Mouse (Mus musculus): ENCODE measurements around the gene Ppox. TPM values are rescaled to one million over a fixed set of nuclear protein-coding genes. Genes with fewer than 3 reads are reported as not detected.

Ppox gene
- polyA plus RNA-seq, 1 experiment from 2014 or later: 54.3 TPM

DNA sequence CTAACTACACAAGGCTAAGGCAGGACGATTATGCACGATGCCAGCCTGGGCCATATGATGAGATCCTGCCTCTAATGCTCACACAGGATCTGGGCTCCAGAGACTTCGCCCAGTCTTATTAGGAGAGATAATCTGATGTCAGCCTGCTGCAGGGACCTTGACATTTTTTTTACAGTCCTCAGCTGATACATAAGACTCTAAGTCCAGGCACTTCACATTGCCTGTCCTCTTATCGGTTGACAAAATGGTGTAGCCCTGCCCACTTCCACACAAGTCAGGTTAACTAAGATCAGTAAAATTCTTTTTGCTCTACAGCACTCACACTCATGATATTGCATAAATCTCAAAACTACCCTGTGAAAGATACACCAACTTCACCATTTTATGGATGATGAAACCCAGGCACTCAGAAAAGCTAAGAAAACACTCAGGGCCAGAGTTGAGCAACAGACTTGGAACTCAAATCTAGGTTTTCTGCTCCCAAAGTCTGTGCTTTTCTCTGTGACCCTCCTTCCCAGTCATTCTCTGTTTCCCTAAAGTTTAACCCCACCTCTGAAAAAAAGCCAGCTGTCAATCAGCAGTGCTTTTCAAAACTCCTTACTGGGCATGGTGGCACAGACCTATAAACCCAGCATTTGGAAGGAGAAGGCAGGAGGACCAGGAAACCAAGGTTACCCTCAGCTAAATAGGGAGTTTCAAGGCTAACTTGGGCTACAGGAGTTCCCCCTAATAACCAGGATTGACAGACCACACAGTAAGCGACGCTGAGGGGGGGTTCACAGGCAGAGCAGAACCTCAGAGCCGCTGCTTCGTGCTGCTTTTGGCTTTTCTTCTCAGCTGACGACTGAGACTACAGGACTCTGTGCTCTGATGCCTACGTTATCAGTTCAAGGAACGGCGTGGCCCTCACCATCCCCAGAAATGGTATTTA is 47.9 kb downstream of the Ppox start:
- H3K4me3 ChIP-seq: no peak overlapping the region
- peaks cover 49% of the 10 kb centered on the region for H3K36me3 ChIP-seq
- no peak overlapping the region for H3K9ac ChIP-seq
- no peaks in the 10 kb centered on the region for H3K9me3 ChIP-seq
- no peaks in the 10 kb centered on the region for H3K4me1 ChIP-seq
- no peaks in the 10 kb centered on the region for H3K27me3 ChIP-seq (replicated peaks)
- no peak overlapping the region for H3K4me2 ChIP-seq (replicated peaks)
- H3K27ac ChIP-seq: no peak overlapping the region
- whole genome bisulfite sequencing: 87% methylated on average over 12 of the region's 12 CpGs
- ATAC-seq (ENCODE audit: low FRiP score, low read depth): no peak

- no peak overlapping the region for H3K27ac ChIP-seq
- H3K4me3 ChIP-seq: no peak overlapping the region
- H3K4me1 ChIP-seq: no peaks in the 10 kb centered on the region
- no peak overlapping the region for H3K4me2 ChIP-seq (replicated peaks)
- WGBS: 92% methylated on average over 5 of the region's 5 CpGs
- H3K27me3 ChIP-seq (replicated peaks): no peaks in the 10 kb centered on the region
- no peak for ATAC-seq (ENCODE audit: low FRiP score, low read depth)
- no peak overlapping the region for H3K9ac ChIP-seq
- H3K9me3 ChIP-seq: no peaks in the 10 kb centered on the region
- H3K36me3 ChIP-seq: peaks cover 42% of the 10 kb centered on the region
Measured at GRCm38 (mm10) chr1:171232348-171232747, 48.6 kb downstream of the Ppox start.

- no peak for ATAC-seq (ENCODE audit: low FRiP score, low read depth)
- no peaks in the 10 kb centered on the region for H3K4me1 ChIP-seq
- H3K36me3 ChIP-seq: peaks cover 36% of the 10 kb centered on the region
- H3K9me3 ChIP-seq: no peaks in the 10 kb centered on the region
- H3K9ac ChIP-seq: no peak overlapping the region
- H3K4me2 ChIP-seq (replicated peaks): no peak overlapping the region
- 73% methylated on average over 4 of the region's 4 CpGs for WGBS
- H3K4me3 ChIP-seq: no peak overlapping the region
- H3K27me3 ChIP-seq (replicated peaks): no peaks in the 10 kb centered on the region
- no peak overlapping the region for H3K27ac ChIP-seq
Measured at GRCm38 (mm10) chr1:171231844-171232243, 49.1 kb downstream of the Ppox start.

- no peak overlapping the region for H3K4me3 ChIP-seq
- H3K4me2 ChIP-seq (replicated peaks): no peak overlapping the region
- WGBS: 78% methylated on average over 3 of the region's 3 CpGs
- no peaks in the 10 kb centered on the region for H3K27me3 ChIP-seq (replicated peaks)
- H3K36me3 ChIP-seq: peaks cover 21% of the 10 kb centered on the region
- no peak overlapping the region for H3K27ac ChIP-seq
- H3K4me1 ChIP-seq: no peaks in the 10 kb centered on the region
- no peaks in the 10 kb centered on the region for H3K9me3 ChIP-seq
- H3K9ac ChIP-seq: no peak overlapping the region
- no peak for ATAC-seq (ENCODE audit: low FRiP score, low read depth)
Measured at GRCm38 (mm10) chr1:171230215-171230614, 50.8 kb downstream of the Ppox start.

GRCm38 (mm10) chr1:171229750-171230149 is 51.2 kb downstream of the Ppox start:
- H3K4me3 ChIP-seq: no peak overlapping the region
- no peak for ATAC-seq (ENCODE audit: low FRiP score, low read depth)
- H3K27me3 ChIP-seq (replicated peaks): no peaks in the 10 kb centered on the region
- H3K4me1 ChIP-seq: no peaks in the 10 kb centered on the region
- WGBS: 56% methylated on average over 6 of the region's 6 CpGs
- no peak overlapping the region for H3K9ac ChIP-seq
- H3K36me3 ChIP-seq: peaks cover 17% of the 10 kb centered on the region
- H3K27ac ChIP-seq: no peak overlapping the region
- H3K4me2 ChIP-seq (replicated peaks): no peak overlapping the region
- H3K9me3 ChIP-seq: no peaks in the 10 kb centered on the region

DNA sequence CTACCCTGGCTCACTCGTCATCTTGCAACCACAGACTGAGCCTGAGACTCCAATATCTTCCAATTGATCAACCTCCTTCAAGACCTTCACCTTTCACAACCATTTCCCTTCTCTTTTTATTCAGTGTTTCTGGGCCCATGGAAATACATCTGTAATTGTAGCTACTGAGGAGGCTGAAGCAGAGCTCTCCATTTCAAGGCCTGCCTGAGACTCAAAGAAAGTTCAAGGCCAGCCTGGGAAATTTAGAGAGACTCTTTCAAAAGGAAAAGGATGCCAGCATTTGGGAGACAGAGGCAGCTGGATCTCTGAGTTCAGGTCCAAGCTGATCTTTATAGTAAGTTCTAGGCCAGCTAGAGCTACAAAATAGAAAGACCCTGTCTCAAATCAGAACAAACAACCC is 53.1 kb downstream of the Ppox start:
- Histone ChIP-seq H3K27ac (no peak overlapping the region), H3K27me3 (replicated peaks) (no peaks in the 10 kb centered on the region), H3K9me3 (no peaks in the 10 kb centered on the region), H3K4me1 (0 out of 2 replicates have a peak, but pooled peaks cover 3% of the 10 kb centered on the region), H3K9ac (no peak overlapping the region), H3K36me3 (no peaks in the 10 kb centered on the region), H3K4me3 (no peak overlapping the region), H3K4me2 (replicated peaks) (no peak overlapping the region)
- ATAC-seq (ENCODE audit: low FRiP score, low read depth): no peak
- WGBS: 82% methylated on average over 1 of the region's 1 CpGs

DNA sequence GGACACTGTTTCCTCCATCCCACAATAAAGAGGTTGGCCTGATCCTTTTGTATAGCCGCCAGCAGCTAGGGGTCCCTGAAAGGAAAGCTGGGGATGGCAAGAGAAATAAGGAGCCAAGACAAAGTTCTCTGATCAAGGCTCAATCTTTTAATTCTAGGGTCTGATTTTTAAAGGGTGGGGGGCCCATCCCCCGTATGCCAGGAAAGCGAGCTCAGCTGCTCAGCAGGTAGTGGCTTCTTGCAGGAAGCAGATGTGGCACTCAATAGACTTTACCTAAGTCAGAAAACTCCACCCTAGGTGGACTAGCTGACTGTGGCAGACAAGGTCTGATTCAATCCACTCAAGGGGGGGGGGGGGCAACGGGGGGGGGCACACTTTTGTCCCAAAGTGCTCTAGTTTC is 54.2 kb downstream of the Ppox start:
- no peaks in the 10 kb centered on the region for H3K36me3 ChIP-seq
- no peak overlapping the region for H3K27ac ChIP-seq
- H3K4me2 ChIP-seq (replicated peaks): no peak overlapping the region
- H3K4me1 ChIP-seq: peaks cover 6% of the 10 kb centered on the region
- H3K9me3 ChIP-seq: no peaks in the 10 kb centered on the region
- WGBS: 47% methylated on average over 4 of the region's 4 CpGs
- ATAC-seq (ENCODE audit: low FRiP score, low read depth): no peak
- no peaks in the 10 kb centered on the region for H3K27me3 ChIP-seq (replicated peaks)
- no peak overlapping the region for H3K9ac ChIP-seq
- H3K4me3 ChIP-seq: no peak overlapping the region

Other genes with a start within 250 kb of the Ppox start
- gene Fcgr3, start 216.3 kb downstream of the Ppox start, polyA plus RNA-seq (2016; fragmentation: Nextera tagmentation; extraction: Ambion mirVana): 6.9 and 7.4 TPM in 2 replicates
- gene Cfap126, start 167.3 kb downstream of the Ppox start, polyA plus RNA-seq (2016; fragmentation: Nextera tagmentation; extraction: Ambion mirVana): 1.7 and 2.3 TPM in 2 replicates
- 228 and 233 TPM in 2 replicates for gene Sdhc, start 130.6 kb downstream of the Ppox start, polyA plus RNA-seq (2016; fragmentation: Nextera tagmentation; extraction: Ambion mirVana)
- 6.5 and 7.8 TPM in 2 replicates for gene Mpz, start 130.5 kb downstream of the Ppox start, polyA plus RNA-seq (2016; fragmentation: Nextera tagmentation; extraction: Ambion mirVana)
- gene Pcp4l1, start 84.9 kb downstream of the Ppox start, polyA plus RNA-seq (2016; fragmentation: Nextera tagmentation; extraction: Ambion mirVana): 5.9 and 6.2 TPM in 2 replicates
- gene Nr1i3, start 67.2 kb downstream of the Ppox start, polyA plus RNA-seq (2016; fragmentation: Nextera tagmentation; extraction: Ambion mirVana): 0.20 and 0.24 TPM in 2 replicates
- 30.1 and 30.8 TPM in 2 replicates for gene Tomm40l, start 58.7 kb downstream of the Ppox start, polyA plus RNA-seq (2016; fragmentation: Nextera tagmentation; extraction: Ambion mirVana)
- 5.4 and 7.6 TPM in 2 replicates for gene Apoa2, start 56.1 kb downstream of the Ppox start, polyA plus RNA-seq (2016; fragmentation: Nextera tagmentation; extraction: Ambion mirVana)
- 21.9 and 24.3 TPM in 2 replicates for gene Fcer1g, start 46.8 kb downstream of the Ppox start, polyA plus RNA-seq (2016; fragmentation: Nextera tagmentation; extraction: Ambion mirVana)
- 6.2 and 6.3 TPM in 2 replicates for gene Adamts4, start 30.8 kb downstream of the Ppox start, polyA plus RNA-seq (2016; fragmentation: Nextera tagmentation; extraction: Ambion mirVana)
- 233 and 247 TPM in 2 replicates for gene Ndufs2, start 29.8 kb downstream of the Ppox start, polyA plus RNA-seq (2016; fragmentation: Nextera tagmentation; extraction: Ambion mirVana)
- gene B4galt3, start 10.9 kb downstream of the Ppox start, polyA plus RNA-seq (2016; fragmentation: Nextera tagmentation; extraction: Ambion mirVana): 88.3 and 95.6 TPM in 2 replicates
- gene Usp21, start 6.8 kb upstream of the Ppox start, polyA plus RNA-seq (2016; fragmentation: Nextera tagmentation; extraction: Ambion mirVana): 103 and 111 TPM in 2 replicates
- 105 and 120 TPM in 2 replicates for gene Ufc1, start 13.8 kb upstream of the Ppox start, polyA plus RNA-seq (2016; fragmentation: Nextera tagmentation; extraction: Ambion mirVana)
- gene Dedd, start 48.0 kb upstream of the Ppox start, polyA plus RNA-seq (2016; fragmentation: Nextera tagmentation; extraction: Ambion mirVana): 50.9 and 57.3 TPM in 2 replicates
- 45.6 and 46.1 TPM in 2 replicates for gene Nit1, start 64.5 kb upstream of the Ppox start, polyA plus RNA-seq (2016; fragmentation: Nextera tagmentation; extraction: Ambion mirVana)
- 157 and 158 TPM in 2 replicates for gene Pfdn2, start 64.5 kb upstream of the Ppox start, polyA plus RNA-seq (2016; fragmentation: Nextera tagmentation; extraction: Ambion mirVana)
- 2.1 and 2.6 TPM in 2 replicates for gene Klhdc9, start 79.6 kb upstream of the Ppox start, polyA plus RNA-seq (2016; fragmentation: Nextera tagmentation; extraction: Ambion mirVana)
- gene Nectin4, start 88.9 kb upstream of the Ppox start, polyA plus RNA-seq (2016; fragmentation: Nextera tagmentation; extraction: Ambion mirVana): 1.2 and 1.8 TPM in 2 replicates
- 1.0 and 1.1 TPM in 2 replicates for gene Arhgap30, start 107.8 kb upstream of the Ppox start, polyA plus RNA-seq (2016; fragmentation: Nextera tagmentation; extraction: Ambion mirVana)
- gene Usf1, start 130.1 kb upstream of the Ppox start, polyA plus RNA-seq (2016; fragmentation: Nextera tagmentation; extraction: Ambion mirVana): 176 and 178 TPM in 2 replicates
- gene Tstd1, start 137.7 kb upstream of the Ppox start, polyA plus RNA-seq (2016; fragmentation: Nextera tagmentation; extraction: Ambion mirVana): 9.2 and 10.3 TPM in 2 replicates
- gene F11r, start 156.3 kb upstream of the Ppox start, polyA plus RNA-seq (2016; fragmentation: Nextera tagmentation; extraction: Ambion mirVana): 15.0 and 16.9 TPM in 2 replicates
- gene Alyref2, start 222.3 kb upstream of the Ppox start, polyA plus RNA-seq (2016; fragmentation: Nextera tagmentation; extraction: Ambion mirVana): 22.4 and 23.0 TPM in 2 replicates

All from neural tube, embryonic 12.5 days (tissue).